Mouse (Mus musculus) c-Kit-positive CD71-negative TER-119-negative erythroid progenitor cells, embryonic 14.5 days (primary cell): ENCODE measurements around the gene Inhbb.

Experiments used
- DNase-seq: peaks from one replicate; pipeline ENCODE4 v3.0.0-alpha.2; 2013; ENCODE audit warnings: low read depth

The Inhbb gene

DNA sequence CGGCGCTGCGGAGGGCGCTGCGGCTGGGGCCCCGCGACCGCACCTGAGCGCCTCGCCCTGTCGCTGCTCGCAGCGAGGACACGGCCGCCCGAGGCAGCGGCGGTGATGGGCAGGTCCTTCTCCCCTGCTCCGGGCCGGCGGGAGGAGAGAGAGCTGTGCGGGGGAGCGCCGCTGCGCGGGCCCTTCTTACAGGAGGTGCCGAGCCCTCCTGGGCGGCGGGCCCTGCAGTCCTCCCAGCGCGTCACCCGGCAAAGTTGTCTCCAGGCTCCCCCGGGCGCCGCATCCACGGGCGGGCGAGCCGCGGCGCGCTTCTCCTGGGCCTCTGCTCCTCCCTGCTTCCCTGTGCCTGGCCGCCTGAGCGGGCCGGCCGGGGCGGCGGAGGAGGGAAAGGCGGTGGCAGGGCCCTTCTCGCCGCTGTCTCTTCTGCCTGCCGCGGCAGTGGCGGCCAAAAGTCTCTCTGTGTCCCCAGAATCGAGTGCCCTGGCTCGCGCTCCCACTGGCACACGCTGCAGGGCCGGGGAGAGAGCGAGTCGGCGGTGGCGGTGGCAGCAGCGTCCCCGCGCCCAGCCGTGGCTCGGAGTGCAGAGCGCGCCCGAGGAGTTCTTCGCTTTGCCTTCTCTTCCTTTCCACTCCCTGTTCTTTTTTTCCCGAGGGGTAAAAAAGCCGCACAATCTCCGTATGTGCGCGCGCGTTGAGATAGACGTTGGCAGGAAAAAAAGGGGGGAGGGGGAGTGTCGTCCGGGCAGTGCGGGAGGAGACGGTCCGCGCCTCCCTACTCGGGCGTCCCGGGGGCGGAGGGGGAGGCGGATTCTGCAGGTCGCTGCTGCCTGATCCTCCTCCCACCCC is at the start of gene Inhbb:
Gene Inhbb (minus strand): TSS at position 673 of the 846 bp plus-strand sequence.
- DNase-seq, result no peak

GRCm38 (mm10) chr1:119463386-119463785 is 41.3 kb upstream of the Inhbb start:
- DNase-seq, result peak; percentile 62

DNA sequence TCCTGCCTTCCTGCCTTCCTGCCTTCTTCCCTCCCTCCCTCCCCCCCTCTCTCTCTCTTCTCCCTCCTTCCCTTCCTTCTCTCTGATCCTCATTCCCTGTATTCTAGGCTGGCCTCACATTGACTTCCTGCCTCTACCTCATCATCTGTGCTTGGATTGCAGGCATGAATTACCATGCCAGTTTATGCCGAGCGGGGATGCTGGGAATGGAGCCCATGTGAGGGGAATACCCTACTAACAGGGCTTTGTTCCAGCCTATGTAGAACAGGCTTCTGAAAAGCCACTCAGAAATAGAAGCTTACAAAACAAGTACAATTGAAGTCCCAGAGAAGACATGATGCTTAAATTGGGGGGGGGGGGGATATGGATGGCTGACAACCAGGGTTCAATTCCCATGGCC is 38.0 kb upstream of the Inhbb start:
- no peak for DNase-seq

- DNase-seq, result peak; percentile 47
Measured at GRCm38 (mm10) chr1:119457993-119458605, 36.1 kb upstream of the Inhbb start.

DNA sequence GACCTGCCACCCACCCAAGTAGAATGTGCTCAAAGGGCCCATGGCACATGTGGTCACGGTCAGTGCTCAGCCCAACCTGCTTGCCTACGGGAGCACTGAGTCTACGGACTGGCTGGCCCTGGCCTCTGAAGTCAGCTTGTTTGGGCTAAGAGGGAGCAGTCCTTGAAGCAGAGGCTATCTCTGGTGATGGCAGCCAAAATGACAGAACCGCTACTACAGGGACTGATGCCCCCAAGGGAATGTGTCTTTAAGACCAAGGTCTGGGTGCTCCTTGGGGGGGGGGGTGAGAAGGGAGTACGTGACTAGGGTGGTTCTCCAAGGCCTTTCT is 35.4 kb upstream of the Inhbb start:
- DNase-seq, result no peak

DNA sequence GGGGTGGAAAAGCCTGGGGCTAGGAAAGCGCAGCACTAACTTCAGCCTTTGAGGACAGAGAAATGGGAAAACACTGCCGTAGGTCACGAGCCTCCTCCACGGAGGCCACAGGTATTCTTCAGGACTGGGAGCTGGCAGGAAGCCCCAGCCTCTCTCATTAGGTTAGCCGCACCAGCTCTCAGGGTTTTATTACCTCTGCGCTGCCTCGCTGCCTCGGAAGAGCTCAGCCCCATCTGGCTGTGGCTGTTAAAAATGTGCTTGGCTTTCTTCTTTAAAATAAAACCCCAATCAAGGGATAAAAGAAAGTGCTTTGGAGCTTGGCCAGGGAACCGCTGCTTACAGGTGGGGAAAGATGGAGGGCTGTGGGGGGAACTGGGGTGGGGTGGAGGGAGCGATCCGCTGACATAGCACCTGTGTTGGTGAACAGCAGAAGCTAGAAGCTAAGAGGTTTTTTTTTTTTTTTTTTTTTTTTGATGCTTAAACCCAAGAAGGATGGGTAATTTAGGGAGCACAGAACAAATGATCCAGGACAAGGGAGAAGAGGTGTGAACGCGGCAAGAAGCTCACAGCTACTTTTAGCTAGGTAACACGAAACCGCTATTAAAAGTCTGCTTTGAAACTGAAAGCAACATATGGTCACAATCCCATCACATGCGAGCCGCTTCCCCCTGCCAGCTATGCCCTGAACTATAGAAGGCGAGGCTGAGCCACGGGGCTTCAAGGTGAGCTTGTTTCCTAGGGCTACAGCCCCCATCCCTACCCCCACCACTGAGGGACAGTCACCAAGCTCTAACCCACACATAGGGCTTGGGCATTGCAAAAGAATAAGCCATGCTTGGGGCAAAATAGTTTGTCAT is 34.9 kb upstream of the Inhbb start:
- no peak for DNase-seq

- no peak for DNase-seq
Measured at GRCm38 (mm10) chr1:119453731-119454130, 31.7 kb upstream of the Inhbb start.

DNA sequence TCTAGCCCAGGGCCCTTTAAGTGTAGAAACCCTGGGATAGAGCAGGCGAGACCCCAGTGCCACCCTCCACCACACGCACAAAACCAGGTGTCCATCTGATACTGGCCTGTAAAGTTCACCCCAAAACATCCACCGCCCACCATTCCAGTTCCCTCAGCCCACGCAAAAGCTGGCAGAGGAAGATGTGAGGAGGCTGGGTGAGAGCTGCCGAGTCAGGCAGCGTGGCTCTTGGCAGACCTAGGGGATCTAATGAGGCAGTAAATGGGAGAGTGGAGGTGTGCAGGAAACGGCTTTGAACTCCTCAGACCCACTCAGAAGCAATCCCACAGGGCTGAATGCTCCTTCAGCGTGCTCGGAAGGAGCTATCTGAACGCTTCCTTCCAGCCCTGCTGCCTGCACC is 29.4 kb upstream of the Inhbb start:
- no peak for DNase-seq

GRCm38 (mm10) chr1:119450651-119451345 is 28.8 kb upstream of the Inhbb start:
- no peak for DNase-seq

DNA sequence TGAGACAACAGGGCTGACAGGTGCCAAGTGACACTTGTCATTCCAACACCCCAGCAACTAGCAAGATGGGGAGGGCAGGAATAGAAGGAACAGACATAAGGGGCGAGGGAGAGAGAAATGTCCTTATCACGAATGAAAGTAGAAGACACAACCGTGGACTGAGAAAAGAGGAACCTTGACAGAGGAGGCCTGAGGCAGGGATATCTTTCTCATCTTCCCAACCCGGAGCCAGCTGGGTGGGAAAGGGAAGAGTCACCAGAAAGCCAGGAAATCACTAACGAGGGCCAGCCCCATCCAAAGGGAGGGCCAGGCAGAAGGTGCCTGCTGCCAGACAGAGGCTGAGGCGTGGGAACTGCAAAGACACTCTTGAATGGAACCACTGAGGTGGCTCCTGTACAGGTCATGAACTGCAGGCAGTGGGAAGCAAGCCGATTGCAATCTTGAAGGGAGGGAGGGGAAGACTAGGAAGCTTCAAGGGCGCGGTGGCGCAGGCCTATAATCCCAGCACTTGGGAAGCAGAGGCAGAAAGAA is 24.8 kb upstream of the Inhbb start:
- no peak for DNase-seq

DNA sequence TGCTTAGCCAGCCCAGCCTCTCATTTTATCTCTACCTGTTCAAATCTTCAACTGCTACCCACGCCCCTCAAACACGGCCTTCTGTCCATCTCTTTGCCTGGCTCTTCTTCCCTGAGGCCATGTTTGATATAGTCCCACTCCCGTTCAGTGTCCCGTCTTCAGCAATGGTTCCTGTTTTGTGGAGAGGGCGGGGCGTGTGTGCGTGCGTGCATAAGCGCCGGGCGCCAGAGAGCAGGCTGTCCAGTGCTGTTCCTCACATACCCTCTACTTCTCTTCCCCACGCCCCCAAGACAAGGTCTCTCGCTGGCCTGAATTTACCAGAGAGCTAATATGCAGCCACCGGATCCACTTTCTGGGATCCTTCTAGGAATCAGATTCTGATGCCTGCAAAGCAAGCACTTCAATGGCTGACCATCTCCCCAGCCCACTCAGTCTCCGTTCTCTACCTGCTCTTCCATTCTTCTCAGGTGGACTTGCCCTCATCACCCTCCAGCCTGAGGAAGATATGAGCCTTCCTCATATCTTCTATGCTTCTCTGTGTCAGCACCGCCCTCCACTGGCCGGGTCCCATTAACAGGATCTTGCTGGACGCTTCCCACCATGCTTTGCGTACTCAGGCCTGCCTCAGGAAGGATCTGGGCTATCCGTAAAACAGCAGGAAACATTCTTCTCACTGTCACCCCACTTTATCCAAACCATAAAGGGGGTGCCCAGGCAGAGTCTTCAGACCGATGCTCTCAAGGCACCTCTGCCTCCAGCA is 21.7 kb upstream of the Inhbb start:
- no peak for DNase-seq

GRCm38 (mm10) chr1:119442901-119443300 is 20.9 kb upstream of the Inhbb start:
- no peak for DNase-seq

DNA sequence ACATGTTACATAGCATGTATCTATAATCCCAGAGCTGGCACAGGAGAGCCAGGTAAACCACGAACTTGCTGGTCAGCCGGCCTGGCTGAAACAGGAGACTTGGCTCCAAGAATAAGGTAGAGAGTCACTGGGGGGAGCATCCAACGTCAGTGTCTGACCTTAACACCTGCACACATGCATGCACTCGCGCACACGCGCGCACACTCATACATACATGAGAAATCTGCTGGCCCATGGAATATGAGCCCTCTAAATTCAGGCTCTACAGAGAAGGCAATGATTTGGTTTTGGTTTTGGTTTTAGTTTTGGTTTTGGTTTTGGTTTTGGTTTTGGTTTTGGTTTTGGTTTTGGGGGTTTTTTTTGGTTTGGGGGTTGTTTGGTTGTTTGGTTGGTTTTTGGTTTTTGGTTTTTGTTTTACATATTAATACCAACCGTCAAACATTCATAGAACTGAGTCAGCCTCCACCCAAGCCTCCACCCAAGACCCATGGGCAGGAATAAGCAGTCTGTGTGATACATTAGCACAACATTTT is 16.1 kb upstream of the Inhbb start:
- no peak for DNase-seq

DNA sequence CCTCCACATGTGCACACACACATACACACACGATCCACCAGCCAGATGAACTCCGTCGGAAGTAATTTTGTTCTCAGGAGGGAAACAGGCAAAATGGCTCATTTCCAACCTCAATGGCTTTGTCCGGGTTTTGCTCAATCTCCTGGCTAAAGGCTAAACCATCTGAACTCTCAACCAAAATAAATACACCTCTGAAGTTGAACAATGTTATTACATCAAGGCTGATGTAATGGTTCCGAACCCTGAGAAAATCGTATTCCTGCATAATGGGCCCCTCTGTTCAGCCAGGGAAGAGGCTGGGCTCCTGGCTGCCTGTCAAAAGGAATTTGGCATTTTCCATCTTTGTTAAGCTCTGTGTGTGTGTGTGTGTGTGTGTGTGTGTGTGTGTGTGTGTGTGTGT is 15.4 kb upstream of the Inhbb start:
- DNase-seq, result no peak

DNA sequence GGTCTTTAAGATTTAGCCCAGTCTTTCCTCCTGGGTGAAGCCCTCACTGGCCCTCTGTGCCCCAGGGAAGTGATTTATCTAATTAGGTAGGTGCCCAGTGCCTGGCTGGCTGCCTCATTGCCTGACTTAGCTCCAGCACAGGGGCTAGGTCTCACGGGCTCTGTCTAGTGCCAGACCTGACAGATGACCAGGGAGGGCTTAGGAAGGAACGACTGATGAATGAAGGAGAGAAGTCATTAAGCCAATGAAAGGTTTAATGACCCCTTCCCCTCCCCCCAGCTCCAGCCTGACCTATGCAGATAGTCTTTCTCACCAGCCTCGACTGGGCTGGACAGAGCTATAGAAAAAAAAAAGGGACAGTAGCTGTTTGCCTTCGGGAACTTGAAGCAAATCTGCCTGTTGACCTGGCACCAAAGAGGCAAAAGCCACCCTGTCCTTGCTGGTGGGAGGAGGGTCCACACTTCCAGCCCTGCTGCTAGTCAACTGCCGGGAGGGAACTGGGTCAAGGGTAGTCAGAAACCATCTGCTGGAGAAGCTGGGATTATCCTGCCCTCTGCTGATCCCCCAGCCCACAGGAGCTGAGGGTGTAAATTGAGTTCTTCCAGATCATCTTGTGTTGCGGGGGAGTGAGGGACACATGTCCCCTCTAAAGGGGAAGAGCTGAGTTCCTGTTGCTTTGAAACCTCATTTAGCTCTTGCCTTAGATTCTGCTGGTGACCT is 2.3 kb upstream of the Inhbb start:
- no peak for DNase-seq

GRCm38 (mm10) chr1:119423510-119423909 is 1.5 kb upstream of the Inhbb start:
- no peak for DNase-seq

DNA sequence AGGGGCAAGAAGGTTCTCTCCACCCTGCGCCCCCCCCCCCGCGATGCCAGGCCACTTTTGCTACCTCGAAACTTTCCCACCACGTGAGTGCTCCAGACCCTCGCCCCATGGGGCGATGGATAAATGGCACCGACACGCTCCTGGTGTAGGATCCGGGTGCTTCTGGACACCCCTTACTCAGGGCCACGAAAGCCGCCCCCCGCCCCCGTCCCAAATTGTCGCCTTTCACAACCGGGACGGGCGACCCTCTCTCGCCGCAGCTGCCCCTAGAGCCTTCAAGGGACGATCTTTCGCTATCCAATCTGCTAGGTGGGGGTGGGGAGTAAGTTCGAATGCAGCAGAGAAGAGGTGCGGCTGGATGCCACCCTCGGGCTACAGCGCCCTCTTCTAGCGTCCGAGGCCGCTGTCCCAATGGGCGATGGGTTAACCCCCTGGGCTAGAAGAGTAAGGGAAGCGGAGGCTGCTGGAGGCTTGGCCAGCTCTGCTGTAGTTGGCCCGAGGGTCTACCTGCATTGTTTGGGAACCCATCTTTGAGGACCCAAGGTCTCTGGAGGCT is 490 bp upstream of the Inhbb start:
- DNase-seq, result no peak

GRCm38 (mm10) chr1:119420984-119421575 is 968 bp downstream of the Inhbb start:
- no peak for DNase-seq

DNA sequence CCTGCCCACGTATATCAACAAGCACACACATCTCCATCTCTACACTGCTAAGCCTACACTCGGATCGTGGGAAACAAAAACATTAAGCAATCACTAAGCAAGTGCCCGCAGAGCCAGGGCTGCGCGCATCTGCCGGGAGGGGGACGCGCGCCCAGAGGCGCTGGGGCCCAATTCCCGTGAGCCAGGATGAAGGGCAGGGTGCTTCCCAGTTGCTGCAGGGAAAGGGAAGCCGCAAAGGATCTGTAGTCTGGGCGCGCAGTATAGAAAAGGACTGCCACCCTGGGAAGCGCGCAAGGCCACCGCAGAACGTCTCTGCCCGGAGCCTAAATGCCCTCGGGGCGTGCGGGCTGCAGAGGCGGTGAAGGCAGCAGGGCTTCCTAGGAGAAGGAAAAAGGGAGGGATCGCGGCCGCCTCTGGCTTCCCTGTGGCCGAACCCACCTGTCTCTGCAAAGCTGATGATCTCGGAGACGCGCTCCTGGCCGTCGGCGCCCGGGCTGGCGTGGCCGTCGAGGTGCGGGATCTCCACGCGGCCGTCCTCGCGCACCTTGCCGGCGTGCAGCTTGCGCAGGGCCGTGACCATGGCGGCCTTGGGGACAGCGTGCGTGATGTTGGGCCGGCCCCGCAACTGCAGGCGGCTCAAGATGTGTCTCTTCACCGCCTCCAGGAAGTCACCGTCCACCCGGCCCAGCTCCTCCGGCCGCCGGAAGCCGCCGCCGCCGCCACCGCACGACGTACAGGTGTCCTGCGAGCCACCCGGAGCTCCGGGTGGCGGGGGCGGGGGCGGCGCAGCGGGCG is 1.7 kb downstream of the Inhbb start:
- no peak for DNase-seq
